Mouse (Mus musculus) gastrocnemius, postnatal 36 days (tissue): ENCODE measurements around the gene 1700025G04Rik. TPM values are rescaled to one million over a fixed set of nuclear protein-coding genes. Genes with fewer than 3 reads are reported as not detected.
A peak's percentile ranks its signal among the peaks of the same experiment; 100 is the strongest.
"Not testable (repeated sequence)": the region's sequence is repeated elsewhere in the genome, so short reads cannot be mapped to it uniquely, and the experiment has no call there.

Experiments
- DNase-seq, 2 experiments: peaks; one replicate each; pipeline ENCODE4 v3.0.0; 2022
- intact Hi-C: fragments of 180-260 bp; cut with DNase I; formaldehyde crosslinking; loops from one replicate; pipeline ENCODE4 v1.15.1; 2025
- total RNA-seq, 2 experiments: library from RNA; stranded (reverse); gene quantifications; 2 replicates each; pipeline ENCODE4 v1.2.3; 2021

1700025G04Rik gene
- total RNA-seq, 2 experiments from 2014 or later = 69.8 to 72.2 TPM

DNA sequence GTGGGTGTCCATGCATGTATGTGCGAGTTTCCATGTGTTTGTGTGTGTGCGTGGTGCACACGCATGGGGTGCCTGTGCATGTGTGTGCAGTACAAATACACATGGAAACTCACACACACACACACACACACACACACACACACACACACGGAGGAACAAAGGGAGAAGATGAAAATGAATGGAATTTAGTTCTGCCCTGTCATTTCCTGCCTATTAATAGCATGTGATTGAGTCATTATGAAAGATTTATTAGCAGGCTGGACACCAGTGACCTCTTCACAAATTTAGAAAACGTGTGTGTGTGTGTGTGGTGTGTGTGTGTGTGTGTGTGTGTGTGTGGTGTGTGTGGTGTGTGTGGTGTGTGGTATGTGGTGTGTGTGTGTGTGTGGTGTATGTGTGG lies 217.0 kb downstream of the 1700025G04Rik start:
- intact Hi-C loops = no loop called here
- no peak for DNase-seq

DNA sequence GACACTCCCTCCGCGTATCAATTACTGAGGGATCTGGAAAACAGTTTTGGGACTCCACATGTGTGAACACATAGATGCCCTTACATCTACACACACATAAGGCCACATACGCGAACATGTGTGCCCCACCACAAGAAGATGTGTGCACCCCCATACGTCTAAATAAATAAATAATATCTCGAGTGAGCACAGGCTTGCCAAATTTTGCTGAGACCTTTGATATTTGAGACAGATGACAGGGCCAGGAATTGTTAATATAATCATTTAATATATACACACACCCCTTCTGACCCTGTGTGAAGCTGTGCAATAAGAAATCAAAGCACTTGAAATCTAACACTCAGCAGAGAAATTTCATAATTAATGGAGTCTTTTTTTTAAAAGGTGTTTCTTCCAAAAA lies 225.6 kb downstream of the 1700025G04Rik start:
- intact Hi-C loops = no loop called here
- no peak for DNase-seq

DNA sequence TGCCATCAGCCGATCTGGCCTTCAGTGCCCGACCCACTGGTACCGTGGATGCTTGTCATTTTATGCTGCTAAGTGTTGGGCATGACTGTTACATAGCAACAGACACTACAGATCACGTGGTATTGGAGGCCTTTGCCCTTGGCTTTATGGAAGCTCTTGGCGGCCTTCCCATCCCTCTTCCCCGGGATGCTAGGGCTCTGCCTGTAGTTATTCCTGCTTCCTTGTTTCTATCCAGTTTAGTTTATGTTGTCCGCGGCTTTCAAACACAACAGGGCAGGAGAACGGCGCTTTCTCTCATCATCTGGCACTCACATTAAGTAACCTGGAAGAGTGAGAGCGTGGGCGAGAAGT lies 226.2 kb downstream of the 1700025G04Rik start:
- no peak for DNase-seq
- intact Hi-C loops = no loop called here

DNA sequence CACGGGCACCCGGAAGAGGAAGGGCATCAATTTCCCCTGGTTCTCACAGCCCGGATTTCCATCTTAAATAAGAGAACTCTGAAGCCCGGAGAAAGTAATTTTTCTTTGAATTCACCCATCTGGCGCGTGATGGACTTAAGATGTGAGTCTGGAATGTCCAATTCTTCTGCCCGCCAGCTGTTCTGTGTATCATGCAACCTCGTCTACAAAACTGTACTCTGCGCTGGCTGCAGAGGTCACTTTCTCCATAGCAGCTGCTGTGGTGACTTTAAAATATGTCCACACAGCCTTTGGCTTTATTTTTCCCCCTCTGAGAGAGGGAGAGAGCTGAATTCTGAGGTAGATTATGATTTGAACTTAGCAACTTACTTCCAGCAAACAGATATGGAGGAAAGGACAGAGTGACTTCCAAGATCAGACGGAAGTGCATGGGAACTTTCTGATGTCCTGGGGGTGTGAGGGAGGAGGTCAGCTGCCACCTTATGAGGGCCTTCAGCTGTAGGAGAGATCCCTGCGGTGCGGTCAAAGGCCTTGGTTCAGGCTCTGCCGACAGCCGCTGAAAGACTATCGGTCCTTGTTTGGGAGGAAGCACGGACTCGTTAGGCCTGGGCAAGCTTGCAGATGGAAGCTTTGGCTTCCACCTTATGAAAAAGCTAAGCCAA lies 226.7 kb downstream of the 1700025G04Rik start:
- no peak for DNase-seq
- intact Hi-C loops = no loop called here

DNA sequence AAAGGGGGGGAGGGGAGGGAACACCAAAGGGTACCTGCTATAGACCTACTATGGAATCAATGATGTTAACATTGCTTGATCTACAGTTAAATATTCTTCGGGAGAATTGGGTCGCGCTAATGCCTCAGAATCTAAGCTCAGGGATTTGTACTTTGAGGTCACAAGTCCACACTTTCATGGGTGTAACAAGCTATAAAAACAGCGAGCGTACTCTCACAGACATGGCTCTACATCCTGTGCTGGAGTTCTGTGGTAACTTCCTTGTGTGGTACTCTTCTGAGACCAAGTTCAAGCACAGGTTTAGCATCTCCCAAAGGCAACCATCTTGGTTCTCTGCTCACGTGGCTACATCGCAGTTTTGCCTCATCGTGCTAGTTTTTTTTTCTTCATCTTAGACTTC lies 227.8 kb downstream of the 1700025G04Rik start:
- intact Hi-C loops = no loop called here
- no peak for DNase-seq

DNA sequence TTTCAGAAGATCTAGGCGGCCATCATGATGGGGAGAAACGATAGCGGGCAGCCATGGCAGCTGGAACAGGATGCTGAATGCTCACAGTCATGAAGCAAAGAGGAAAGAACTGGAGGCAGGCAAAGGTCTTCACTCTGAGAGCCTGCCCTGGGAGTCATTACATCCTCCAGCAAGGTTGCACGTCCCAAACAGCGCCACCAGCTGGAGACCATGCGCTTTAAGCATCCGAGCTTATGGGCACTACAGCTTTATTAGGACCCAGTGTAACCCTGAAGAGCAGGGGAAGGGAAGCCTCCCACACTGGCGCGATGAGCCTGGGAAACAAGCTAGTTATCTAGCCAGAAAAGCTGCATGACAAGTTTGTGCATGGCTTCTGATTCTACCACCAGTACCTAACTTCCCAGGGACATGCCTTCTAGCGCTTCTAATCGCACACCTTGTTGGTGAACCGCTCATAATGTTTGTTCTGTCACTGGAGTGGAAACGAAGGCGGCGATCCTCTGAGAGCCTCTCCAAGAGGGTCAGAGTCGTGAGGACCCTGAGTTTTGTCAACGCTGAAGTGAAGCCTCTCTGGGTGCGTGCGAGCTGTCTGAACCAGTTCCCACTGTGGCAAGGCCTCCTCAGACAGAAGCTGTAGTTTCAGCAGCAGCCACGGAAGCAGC lies 228.5 kb downstream of the 1700025G04Rik start:
- no peak for DNase-seq
- intact Hi-C loops = no loop called here

DNA sequence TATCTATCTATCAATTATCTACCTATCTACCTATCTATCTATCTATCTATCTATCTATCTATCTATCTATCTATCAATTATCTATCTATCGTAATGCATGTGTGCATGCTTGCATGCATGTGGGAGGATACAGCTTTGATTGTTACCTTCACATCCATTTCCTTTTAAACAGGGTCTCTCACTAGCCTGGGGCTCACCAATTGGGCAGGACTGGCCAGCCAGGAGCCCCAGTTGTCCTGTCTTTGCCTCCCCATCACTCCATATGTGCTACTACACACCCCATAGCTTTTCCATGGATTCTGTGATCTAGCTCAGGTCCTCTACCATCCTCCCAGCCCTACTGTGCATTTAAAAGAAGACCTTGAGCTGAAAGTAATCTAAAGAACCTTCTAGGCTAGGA lies 231.5 kb downstream of the 1700025G04Rik start:
- DNase-seq = no peak
- intact Hi-C loops = no loop called here

DNA sequence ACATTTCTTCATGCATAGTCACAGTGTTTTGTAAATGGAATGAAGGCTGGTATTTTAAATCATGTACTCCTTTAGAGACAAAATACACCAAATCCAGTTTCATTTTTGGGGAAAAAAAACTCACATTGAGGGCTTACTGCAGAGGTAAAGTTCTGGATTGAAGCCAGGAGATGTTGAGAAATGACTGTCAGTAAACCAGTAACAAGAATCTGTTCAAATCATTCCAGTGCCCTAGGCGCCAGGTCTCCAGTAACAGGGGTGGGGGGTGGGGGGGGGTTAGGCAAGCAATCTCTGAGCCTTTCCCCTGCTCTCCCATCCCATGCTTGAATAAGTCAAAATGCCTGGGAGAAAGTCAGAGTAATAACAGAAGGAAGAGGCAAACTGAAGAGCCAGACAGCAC lies 234.4 kb downstream of the 1700025G04Rik start:
- no peak for DNase-seq
- intact Hi-C loops = no loop called here

DNA sequence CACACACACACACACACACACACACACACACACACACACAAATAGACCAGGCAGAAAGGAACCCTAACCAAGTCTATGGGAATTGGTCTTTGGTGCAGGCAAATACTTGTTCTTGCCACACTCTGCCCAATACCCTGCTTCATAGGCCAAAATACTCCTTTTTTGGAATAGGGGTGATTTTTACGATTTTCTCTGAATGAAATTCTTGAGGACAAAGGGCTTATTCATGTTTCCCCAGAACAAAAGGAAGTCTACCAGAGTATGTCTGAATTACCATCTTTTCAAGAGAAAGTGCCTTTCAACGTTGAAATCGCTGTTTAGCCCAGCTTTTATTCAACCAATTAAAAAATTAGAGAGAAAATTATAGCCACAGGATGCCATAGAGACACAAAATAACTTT lies 237.9 kb downstream of the 1700025G04Rik start:
- intact Hi-C loops = no loop called here
- no peak for DNase-seq

DNA sequence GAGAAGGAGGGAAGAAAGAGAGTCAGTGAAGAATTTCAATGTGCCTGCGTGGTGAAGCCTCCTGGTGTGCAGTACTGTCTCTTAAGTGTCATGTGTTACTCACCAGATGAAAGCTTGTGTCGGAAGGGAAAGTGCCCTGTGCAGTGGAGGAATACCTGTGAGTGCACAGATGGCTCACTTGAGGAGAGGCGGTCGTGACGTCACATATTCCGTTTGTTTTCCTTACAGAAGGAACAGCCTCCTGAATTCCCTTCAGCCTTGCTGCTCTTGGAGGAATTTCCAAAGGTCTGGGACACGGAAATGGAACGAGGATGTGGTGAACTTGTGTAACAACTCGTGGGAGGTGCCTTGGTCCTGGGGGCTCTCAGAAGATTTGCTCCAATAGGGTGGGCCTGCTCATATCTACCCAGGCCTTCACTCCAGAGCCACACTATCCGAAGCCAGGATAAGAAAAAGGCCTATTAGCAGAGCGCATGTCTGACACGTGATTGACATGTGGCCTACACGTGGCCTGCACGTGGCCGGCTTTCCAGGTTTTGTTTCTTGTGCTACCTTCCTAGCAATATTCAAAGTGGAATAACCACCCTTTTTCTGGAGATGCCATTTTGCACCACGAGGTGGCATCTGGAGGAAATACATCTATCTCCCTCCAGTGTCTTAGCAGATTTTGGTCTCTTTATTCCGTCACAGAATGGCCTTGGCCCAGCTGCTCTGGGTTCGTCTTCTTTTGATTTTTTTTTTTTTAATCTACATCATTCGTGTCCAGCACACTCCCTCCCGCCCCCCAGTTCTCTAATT lies 238.7 kb downstream of the 1700025G04Rik start:
- intact Hi-C loops = no loop called here
- no peak for DNase-seq

DNA sequence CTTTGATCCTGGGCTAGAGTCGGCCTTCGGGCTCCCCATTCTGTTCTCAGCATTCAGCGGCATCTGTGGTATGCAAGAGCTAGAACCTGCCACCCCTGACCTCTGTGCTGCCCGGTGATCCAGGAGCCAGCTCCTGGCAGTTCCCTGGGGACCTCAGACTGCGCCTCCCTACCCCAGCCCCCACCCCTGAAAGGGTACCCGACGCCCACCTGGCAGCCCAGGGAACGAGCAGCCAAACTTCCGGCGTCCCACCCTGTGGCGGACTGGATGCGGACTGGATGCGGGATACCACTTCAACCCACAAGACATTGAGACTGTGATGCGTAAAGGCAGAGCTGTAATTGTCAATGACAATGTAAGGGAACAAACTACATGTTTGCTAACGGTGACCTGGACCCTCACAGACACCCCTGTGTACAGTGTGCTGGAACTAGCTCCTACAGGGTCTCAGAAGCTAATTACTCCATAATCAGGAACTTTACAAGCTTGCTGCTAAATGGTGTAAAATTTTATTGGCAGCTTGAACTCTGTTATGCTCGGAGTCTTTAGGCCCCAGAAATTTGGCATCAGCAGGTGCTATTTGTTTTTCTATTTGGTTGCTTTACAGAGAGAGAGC lies 239.8 kb downstream of the 1700025G04Rik start:
- no peak for DNase-seq
- intact Hi-C loops = no loop called here

DNA sequence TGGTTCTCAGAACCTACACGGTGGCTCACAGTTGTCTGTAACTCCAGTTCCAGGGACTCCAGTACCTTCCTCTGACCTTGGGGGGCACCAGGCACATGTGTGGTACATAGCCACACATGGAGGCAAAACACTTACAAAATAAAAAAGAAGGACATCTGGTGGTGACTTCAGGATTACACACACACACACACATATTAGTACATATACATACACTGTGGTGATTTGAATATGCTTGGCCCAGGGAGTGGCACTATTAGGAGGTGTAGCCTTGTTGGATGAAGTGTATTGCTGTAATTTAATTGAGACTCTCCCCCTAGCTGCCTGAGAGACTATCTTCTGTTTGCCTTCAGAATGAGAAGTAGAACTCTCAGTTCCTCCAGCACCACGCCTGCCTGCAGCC lies 241.6 kb downstream of the 1700025G04Rik start:
- intact Hi-C loops = no loop called here
- DNase-seq = no peak

DNA sequence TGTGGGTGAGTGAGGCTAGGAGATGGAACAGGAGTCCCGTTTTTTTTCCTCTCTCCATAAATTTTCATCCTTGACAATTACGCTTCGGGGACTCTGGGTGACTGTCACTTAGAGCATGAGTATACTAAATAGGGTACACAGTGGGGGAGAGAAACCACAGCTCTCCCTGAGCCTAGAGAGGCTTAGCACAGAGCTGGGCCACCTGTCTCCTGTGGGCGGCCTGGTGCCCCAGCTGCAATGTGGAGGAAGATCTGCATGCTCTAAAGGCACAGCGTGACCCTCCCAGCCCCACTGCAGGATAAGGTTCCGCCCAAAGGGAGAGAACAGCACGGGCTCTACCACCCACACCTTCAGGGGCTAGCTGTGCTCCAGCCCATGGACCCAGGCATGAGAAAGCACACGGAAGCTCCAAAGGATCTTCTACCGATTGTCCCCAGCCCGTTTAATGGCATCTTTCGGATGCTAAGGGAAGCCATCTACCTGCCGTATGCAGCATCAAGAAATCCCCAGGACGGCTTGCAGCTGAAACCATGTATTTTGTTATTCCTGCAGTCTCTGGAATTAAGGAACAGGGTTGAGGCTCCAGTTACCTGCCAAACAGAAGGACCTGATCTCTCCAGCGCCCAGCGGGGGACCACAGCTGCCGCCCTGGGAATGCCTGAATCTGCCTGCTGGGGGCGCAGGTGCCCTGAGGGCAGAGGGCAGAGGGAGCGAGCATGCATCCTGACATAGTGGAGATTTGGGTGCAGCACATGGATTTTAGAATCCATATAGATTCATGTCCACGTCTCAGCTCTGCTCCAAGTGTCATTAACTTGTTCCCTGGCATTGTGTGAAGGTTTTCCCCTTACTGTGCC lies 243.8 kb downstream of the 1700025G04Rik start:
- intact Hi-C loops = no loop called here
- no peak for DNase-seq

DNA sequence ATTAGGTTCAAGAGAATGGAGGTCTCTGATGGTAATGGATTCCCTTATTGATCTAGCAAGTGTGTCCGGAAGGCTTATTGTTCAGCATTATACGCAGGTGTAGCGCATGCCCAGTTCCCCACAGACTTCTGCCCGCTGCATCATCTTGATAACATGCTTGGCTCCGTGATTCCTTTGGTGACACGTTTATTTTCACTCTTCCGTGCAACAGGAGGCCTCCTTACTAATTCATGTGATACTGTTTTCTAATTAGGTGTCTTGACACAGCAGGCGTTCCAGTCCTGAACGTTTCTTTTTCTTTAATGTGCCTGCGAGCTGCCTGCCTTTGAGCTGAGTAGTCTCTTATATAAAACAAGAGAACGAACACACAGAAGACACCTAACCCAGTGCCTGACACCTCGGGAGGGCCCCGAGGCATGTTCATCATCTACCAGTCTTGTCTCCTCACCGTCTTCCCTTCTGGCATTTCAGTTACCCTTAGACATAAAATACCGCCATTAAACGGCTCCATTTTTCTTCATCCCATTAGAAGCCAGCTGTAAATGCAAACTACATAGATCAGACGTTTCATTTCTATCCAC lies 244.6 kb downstream of the 1700025G04Rik start:
- intact Hi-C loops = no loop called here
- DNase-seq = no peak

DNA sequence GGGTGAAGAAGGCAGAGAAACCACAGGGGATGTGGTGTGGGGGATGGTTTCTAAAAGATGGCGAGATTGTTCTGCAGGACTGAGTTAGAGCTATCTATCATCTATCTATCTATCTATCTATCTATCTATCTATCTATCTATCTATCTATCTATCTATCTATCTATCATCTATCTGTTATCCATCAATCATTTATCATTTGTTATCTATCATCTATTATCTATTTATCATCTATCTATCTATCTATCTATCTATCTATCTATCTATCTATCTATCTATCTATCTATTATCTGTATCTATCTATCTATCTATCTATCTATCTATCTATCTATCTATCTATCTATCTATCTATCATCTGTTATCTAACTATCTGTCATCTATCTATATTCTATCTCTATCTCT lies 249.6 kb downstream of the 1700025G04Rik start:
- not testable (repeated sequence) for DNase-seq
- intact Hi-C loops = loop anchor here (5.0 kb wide), 1 partner anchor 452 kb away; no protein-coding TSS in a partner anchor

DNA sequence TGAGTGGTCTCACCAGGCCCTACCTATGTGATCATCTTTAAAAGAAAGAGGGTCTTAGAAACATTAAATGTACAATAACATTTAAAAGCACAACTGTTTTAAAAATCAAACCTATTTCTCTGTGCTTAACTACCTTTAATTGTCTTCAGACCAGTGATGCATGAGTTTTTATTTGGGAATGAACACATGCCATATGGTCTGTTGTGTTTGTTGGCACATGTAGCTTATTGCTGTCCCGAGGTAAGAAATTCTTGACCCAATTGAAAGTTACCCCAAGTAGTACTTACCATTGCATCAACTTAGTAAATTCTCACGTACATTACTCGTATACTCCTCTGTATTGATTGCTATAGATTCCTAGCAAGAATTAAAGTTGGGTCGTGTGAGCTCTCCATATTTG lies 254.7 kb downstream of the 1700025G04Rik start:
- intact Hi-C loops = no loop called here
- no peak for DNase-seq

DNA sequence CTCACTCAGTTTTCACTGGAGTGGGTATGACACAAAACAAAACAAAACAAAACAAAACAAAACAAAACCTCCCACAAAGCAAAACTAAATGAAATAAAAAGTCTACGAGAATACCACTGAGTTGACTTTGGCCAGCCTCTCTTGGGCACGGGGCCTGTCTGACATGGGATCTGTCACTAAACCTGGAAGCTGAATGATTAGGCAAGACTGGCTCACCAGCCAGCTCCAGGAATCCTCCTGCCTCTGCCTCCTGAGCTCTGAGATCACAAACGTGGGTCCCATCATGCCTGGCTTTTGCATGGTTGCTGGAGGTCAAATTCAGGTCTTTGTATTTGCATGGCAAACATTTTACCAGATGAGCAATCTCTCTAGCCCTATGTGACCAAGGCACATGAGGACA lies 258.1 kb downstream of the 1700025G04Rik start:
- intact Hi-C loops = no loop called here
- DNase-seq = no peak

DNA sequence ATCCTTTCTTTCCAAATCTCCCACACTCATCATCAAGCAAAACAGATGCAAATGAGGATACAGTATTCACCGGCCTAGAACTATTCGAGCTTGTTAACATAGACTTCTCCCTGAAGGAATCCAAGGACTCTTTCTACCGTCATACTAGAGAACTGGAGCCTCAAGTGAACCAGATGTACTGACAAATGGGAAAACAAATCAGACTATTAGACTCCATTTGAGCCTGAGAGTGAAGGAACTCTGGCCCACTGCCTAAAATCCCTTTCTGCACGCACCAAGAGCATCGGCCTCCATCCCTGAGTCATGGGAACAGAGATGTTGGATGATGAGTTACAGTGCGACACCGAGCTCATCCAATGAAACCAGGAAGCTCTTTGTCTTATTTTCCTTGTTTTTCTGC lies 264.9 kb downstream of the 1700025G04Rik start:
- intact Hi-C loops = no loop called here

DNA sequence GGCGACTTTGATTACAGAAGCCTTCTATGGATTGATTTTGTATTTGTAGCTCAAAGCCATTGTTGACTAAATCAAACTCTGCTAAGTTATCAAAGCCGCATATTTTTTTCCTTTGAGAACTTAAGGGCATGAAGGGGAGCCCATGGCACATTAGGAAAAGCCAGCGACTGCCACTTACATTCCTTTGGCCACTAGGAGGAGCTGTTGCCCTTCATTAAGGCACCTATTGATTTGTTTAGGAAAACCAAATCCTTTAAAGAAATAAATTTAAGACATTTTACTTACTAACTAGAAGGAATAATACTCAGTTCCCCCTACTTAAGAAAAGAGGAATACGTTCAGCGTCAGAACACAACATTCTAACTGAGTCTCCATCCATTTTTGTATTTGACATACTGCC lies 269.5 kb downstream of the 1700025G04Rik start:
- peak in 1 of 2 experiments; percentile 57 for DNase-seq
- intact Hi-C loops = no loop called here

More for the DNA sequence above, 264.9 kb downstream of the 1700025G04Rik start:
- DNase-seq = no peak

DNA sequence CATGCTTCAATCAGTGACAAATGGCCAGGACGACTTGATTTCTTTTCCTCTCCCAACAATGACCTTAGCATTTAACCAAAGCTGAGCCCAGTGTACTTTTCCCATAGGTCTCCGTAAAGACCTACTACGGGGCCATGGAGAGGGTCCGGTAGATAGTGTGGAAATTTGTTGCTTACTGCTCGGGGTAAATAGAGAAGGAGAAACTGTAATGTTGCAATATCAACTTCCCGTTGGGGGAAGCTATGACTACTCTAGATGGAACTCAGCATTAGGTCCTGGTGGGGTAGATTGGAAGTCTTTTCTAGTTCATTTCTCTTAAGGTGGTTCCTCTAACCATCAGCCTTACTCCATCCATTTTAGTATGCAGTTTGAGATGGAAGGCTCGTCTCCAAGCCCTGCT lies 270.7 kb downstream of the 1700025G04Rik start:
- no peak for DNase-seq
- intact Hi-C loops = loop anchor here (2.0 kb wide), 1 partner anchor 550 kb away; no protein-coding TSS in a partner anchor
